In the genomic region with DNA sequence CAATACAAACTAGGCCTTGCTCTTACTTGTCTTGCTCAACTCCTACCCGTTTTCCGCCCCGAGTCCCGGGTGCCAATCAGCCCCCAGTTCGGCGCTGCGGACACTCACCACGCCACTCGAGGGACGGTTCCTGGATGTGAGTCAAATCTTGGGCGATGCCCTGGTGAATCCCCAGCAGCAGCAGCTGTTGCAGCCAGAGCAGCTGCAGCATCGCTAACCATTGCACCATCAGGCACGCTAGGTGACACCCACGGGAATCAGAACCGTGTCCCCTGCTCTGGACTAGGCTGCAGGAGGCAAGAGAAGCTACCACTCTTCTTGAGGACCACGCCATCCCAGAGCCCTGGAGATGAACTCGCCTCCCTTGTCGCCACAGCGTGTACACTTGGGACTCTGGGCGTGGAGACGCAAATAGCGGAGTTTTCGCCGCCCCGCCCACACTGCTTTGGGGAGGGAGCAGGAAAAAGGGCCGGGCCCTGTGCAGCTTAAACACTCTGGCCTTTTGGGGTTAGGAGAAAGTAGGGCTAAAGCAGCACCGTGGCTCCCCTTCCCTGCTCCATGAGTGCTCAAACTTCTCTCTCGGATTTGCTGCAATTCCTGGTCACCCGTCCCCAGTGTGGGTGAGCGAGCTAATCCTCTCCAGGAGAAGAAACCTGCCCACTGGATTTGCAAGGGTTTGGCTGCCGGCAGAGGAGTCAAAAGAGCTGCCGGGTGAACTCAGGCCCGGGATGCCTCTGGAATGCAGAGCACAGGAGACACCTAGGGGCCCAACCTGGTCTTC, we compare ENCODE assay signal across 7 mouse cellular contexts. TPM values are rescaled to one million over a fixed set of nuclear protein-coding genes. Genes with fewer than 3 reads are reported as not detected.
DNase-seq lines count a peak whose midpoint lies in the region; ATAC-seq and TF ChIP-seq lines count a peak whose summit lies in the region.

A gene (minus strand): TSS at position 407 of the 781 bp plus-strand sequence.

- H3K4me1 ChIP-seq in hindbrain, postnatal 0 days (ENCODE audit: insufficient read depth, low read length) = peaks cover 6% of the 10 kb centered on the region
- peaks cover 12% of the 10 kb centered on the region; the same call in 1 of the 2 replicates for H3K4me1 ChIP-seq in liver, embryonic 13.5 days (replicated peaks)

- peak within 1 kb of the TSS; percentile 65 for H3K4me2 ChIP-seq in hindbrain, postnatal 0 days (ENCODE audit: low read depth, low read length)
- H3K4me2 ChIP-seq in liver, embryonic 13.5 days = peak within 1 kb of the TSS; percentile 71

- no peak within 1 kb of the TSS for H3K27ac ChIP-seq in hindbrain, postnatal 0 days
- H3K27ac ChIP-seq in liver, embryonic 13.5 days = no peak within 1 kb of the TSS

- WGBS in hindbrain, postnatal 0 days = 4% methylated on average over 33 of the region's 33 CpGs
- WGBS in liver, embryonic 13.5 days (ENCODE audit: insufficient replicate concordance) = 10% methylated on average over 33 of the region's 33 CpGs

- no peaks in the 10 kb centered on the region for H3K36me3 ChIP-seq in hindbrain, postnatal 0 days (ENCODE audit: insufficient read depth, low read length)
- no peaks in the 10 kb centered on the region for H3K36me3 ChIP-seq in liver, embryonic 13.5 days

- H3K9ac ChIP-seq in hindbrain, postnatal 0 days (replicated peaks; ENCODE audit: low read length) = peak within 1 kb of the TSS; percentile 31; the same call in 1 of the 2 replicates
- no peak within 1 kb of the TSS for H3K9ac ChIP-seq in liver, embryonic 13.5 days

- H3K4me3 ChIP-seq in hindbrain, postnatal 0 days (ENCODE audit: low read length) = peak within 1 kb of the TSS; percentile 33
- H3K4me3 ChIP-seq in liver, embryonic 13.5 days (replicated peaks) = peak within 1 kb of the TSS; percentile 49

- no peaks in the 10 kb centered on the region for H3K27me3 ChIP-seq in hindbrain, postnatal 0 days (ENCODE audit: insufficient read depth, low read length)
- H3K27me3 ChIP-seq in liver, embryonic 13.5 days = no peaks in the 10 kb centered on the region

- no peak for TF ChIP-seq CTCF in hindbrain, postnatal 0 days (IDR thresholded peaks at IDR 0.05; ENCODE audit: low read depth)

- ATAC-seq in hindbrain, postnatal 0 days = peak; percentile 68
- ATAC-seq in liver, embryonic 13.5 days (ENCODE audit: low read depth) = peak; percentile 45; the same call in 1 of the 2 replicates

- intact Hi-C loops in gastrocnemius, postnatal 14 days (cut with DNase I; ENCODE audit: low total_unique reads) = no loop called here

- peak; percentile 76 for DNase-seq in adrenal gland, postnatal 14 days
- peak; percentile 31 to 34 for DNase-seq in cerebellum, postnatal 14 days
- DNase-seq in gastrocnemius, postnatal 14 days = peak; percentile 68
- peak; percentile 37 for DNase-seq in hindbrain, postnatal 0 days (ENCODE audit: low spot score)
- peak; percentile 6 for DNase-seq in liver, embryonic 13.5 days
- peak; percentile 65 for DNase-seq in neural tube, embryonic 10.5 days (ENCODE audit: extremely low spot score, low spot score)
- DNase-seq in urinary bladder, adult 2 months (ENCODE audit: low spot score) = peak; percentile 50

- no peaks in the 10 kb centered on the region for H3K9me3 ChIP-seq in hindbrain, postnatal 0 days (ENCODE audit: low read length)
- H3K9me3 ChIP-seq in liver, embryonic 13.5 days (replicated peaks) = no peaks in the 10 kb centered on the region

RNA-seq across cellular contexts. Expression of the gene that starts here (rescaled TPM):
- total RNA-seq in adrenal gland, postnatal 14 days (2021) = 2.0 and 2.3 TPM in 2 replicates
- 1 to 10 TPM; 1.7 to 1.8 TPM for total RNA-seq in gastrocnemius, postnatal 14 days (2021)
- under 0.01 and 0.43 TPM in 2 replicates for total RNA-seq in hindbrain, postnatal 0 days (2014; rRNA removed)
- polyA plus RNA-seq in hindbrain, postnatal 0 days (2015; fragmentation: Nextera tagmentation; extraction: Ambion mirVana) = 0.24 and 0.25 TPM in 2 replicates
- polyA plus RNA-seq in liver, embryonic 13.5 days (2015; fragmentation: Nextera tagmentation; extraction: Ambion mirVana) = 0.09 and 0.23 TPM in 2 replicates
- polyA plus RNA-seq in urinary bladder, adult 2 months (2012; rRNA removed) = 33.2 and 36.2 TPM in 2 replicates

Comparison
In these comparisons a context has a peak if more than half of its experiments do, and no peak if none do; other contexts are left out.
1. RNA of the gene that starts here (polyA plus RNA-seq): 33.2 to 36.2 TPM in urinary bladder, adult 2 months; 0.24 to 0.25 TPM in hindbrain, postnatal 0 days and 0.09 to 0.23 TPM in liver, embryonic 13.5 days; every median in the first group is over 10 times any median in the second.
2. Peak in DNase-seq, ATAC-seq, H3K4me3 ChIP-seq, H3K9ac ChIP-seq and H3K4me2 ChIP-seq in hindbrain, postnatal 0 days; RNA of the gene not detected or under 1 TPM.
3. Peak in DNase-seq, ATAC-seq, H3K4me3 ChIP-seq and H3K4me2 ChIP-seq in liver, embryonic 13.5 days; RNA of the gene not detected or under 1 TPM.
4. DNase-seq: peak in every context shown above with its lines; median percentile 76 in adrenal gland, postnatal 14 days; 68 in gastrocnemius, postnatal 14 days; 65 in neural tube, embryonic 10.5 days; 50 in urinary bladder, adult 2 months; 37 in hindbrain, postnatal 0 days; 32 in cerebellum, postnatal 14 days; 6 in liver, embryonic 13.5 days.